Mouse (Mus musculus): ENCODE results near the gene Gart.

GRCm38 (mm10) chr16:91649246-91649645, 2.5 kb upstream of the Gart start:
- TF ChIP-seq TAL1 (IDR thresholded peaks at IDR 0.05; ENCODE audit: low read length), result no peak
- no peak for TF ChIP-seq GATA1 (IDR thresholded peaks at IDR 0.05; ENCODE audit: low read length)

All from erythroblast, embryonic 14.5 days (primary cell).